Mouse (Mus musculus) forebrain, embryonic 10.5 days (tissue): ENCODE data around the gene Yipf4. TPM values are rescaled to one million over a fixed set of nuclear protein-coding genes. Genes with fewer than 3 reads are reported as not detected.
"Not testable (repeated sequence)": the region's sequence is repeated elsewhere in the genome, so short reads cannot be mapped to it uniquely, and the experiment has no call there.

Experiments
- DNase-seq: peaks from one replicate; pipeline ENCODE4 v3.0.0-alpha.2; 2017; ENCODE audit warnings: low spot score; ENCODE audit errors: extremely low spot score
- H3K27ac ChIP-seq: fragments of 300-500 bp; sonication (generic); 2 replicates; pipeline ENCODE4 v1.5.1; 2016; ENCODE audit warnings: mild to moderate bottlenecking
- H3K27me3 ChIP-seq: fragments of 300-500 bp; sonication (generic); 2 replicates; pipeline ENCODE4 v1.6.1; 2016; ENCODE audit warnings: mild to moderate bottlenecking; ENCODE audit not compliant: poor library complexity, severe bottlenecking
- H3K36me3 ChIP-seq: fragments of 300-500 bp; sonication (generic); replicated peaks from 2 replicates; pipeline ENCODE4 v1.6.1; 2016; ENCODE audit warnings: mild to moderate bottlenecking, moderate library complexity
- H3K4me1 ChIP-seq: fragments of 300-500 bp; sonication (generic); 2 replicates; pipeline ENCODE4 v1.6.1; 2016
- H3K4me3 ChIP-seq: fragments of 300-500 bp; sonication (generic); 2 replicates; pipeline ENCODE4 v1.5.1; 2016; ENCODE audit warnings: mild to moderate bottlenecking, moderate library complexity
- H3K9me3 ChIP-seq: fragments of 300-500 bp; sonication (generic); 2 replicates; pipeline ENCODE4 v1.6.1; 2016; ENCODE audit warnings: mild to moderate bottlenecking, moderate library complexity
- WGBS: fragments of 180-500 bp; shearing (Covaris S2); methylation state at CpG from one replicate; pipeline ENCODE4 v1.1.7; 2016; 5-methylcytosine and 5-hydroxymethylcytosine counted together
- polyA plus RNA-seq: library from polyadenylated mRNA; unstranded; fragments of >200 nt; fragmentation: Nextera tagmentation; extraction: Ambion mirVana; gene quantifications from 2 replicates; pipeline ENCODE4 v1.2.1, GENCODE M21; 2016

The Yipf4 gene
- 27.0 and 28.6 TPM in 2 replicates for polyA plus RNA-seq

DNA sequence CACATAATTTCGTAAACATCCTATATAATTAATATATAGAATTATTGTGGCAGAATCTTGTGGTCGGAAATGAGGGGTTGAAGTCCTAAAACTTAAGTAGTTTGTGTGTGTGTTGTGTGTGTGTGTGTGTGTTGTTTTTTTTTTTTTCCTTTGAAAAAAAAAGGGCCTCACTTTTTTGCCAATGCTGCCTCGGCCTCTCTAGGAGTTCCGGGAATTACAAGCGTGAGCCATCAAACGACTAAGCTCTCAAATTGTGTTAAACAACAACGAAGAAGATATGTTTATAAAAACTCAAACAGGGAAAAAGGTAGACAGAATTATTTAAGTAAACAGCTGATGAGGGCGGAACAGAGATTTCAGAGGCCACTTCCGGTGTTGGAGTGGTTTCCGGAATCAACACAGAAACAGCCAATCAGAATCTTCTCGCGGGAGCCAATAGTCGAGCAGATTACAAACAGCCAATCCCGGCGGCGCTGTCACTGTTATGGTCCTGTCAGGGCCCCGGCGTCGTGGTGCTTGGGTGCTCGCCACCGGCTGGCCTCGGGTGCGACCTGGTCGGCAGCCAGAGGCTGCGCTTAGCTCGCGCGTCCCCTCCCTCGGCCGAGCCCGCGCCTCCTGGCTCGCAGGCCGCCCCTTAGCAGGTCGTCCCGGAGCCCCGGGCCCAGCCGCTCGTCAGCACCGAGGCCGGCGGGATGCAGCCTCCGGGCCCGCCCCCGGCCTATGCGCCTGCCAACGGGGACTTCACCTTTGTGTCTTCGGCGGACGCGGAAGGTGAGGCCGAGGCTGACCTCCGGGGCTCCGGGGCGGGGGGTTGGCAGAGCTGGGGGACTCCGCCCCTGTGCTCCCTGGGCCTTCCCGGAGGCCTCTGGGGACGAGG, at the start of gene Yipf4:
TSS of gene Yipf4 (plus strand) at position 470 of the 877 bp plus-strand sequence.
- Histone ChIP-seq H3K4me3 (peak within 1 kb of the TSS; percentile 100), H3K9me3 (no peaks in the 10 kb centered on the region), H3K27me3 (no peaks in the 10 kb centered on the region), H3K27ac (peak within 1 kb of the TSS; percentile 87), H3K4me1 (peaks cover 11% of the 10 kb centered on the region), H3K36me3 (peaks cover 22% of the 10 kb centered on the region)
- WGBS = 4% methylated on average over 58 of the region's 58 CpGs
- peak; percentile 92 for DNase-seq

DNA sequence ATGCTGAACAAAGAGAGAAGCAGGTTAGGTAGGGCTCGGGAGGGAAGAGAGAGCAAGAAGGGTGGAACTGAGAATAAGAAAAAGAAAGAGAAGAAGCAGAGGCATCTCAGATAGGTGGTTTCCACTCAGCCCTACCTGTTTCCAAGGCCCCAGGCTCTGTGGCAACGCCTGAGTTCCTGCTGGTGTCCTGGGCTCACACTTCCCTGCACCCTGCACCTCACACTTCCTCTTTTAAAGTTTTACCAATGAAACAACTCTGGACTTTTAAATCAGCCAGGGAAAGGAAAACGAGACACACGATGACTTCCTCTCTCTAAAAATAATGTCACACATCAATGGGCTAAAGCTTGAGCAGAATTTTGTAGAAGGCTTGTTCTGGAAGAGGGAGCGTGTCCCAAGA, 48.8 kb upstream of the Yipf4 start:
- no peak for DNase-seq
- H3K27me3 ChIP-seq = no peaks in the 10 kb centered on the region
- H3K4me1 ChIP-seq = no peaks in the 10 kb centered on the region
- no peaks in the 10 kb centered on the region for H3K9me3 ChIP-seq
- H3K36me3 ChIP-seq = no peaks in the 10 kb centered on the region
- H3K27ac ChIP-seq = no peak overlapping the region
- no peak overlapping the region for H3K4me3 ChIP-seq
- 86% methylated on average over 5 of the region's 5 CpGs for WGBS

DNA sequence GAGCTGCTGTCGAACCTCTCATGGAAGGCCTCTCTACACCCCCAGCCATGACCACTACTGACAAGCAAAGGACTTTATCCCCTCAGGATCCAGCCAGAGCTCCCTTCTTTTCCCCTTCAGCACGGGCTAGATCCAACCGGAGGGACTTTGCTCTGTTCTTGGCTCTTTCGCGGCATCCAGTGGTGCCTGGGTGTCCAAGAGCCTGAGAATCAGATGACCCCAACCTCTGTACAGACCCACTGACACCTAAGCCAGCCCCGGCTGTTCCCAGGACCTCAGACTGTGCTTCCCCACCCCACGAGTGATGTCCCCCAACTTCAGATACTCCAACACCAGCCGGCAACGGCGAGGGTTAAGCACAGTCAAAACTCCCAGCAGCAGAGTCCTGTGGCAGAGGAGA, 39.5 kb upstream of the Yipf4 start:
- no peaks in the 10 kb centered on the region for H3K36me3 ChIP-seq
- H3K4me1 ChIP-seq = no peaks in the 10 kb centered on the region
- H3K27me3 ChIP-seq = no peaks in the 10 kb centered on the region
- DNase-seq = no peak
- WGBS = 91% methylated on average over 10 of the region's 10 CpGs
- no peaks in the 10 kb centered on the region for H3K9me3 ChIP-seq
- H3K27ac ChIP-seq = no peak overlapping the region
- H3K4me3 ChIP-seq = no peak overlapping the region

DNA sequence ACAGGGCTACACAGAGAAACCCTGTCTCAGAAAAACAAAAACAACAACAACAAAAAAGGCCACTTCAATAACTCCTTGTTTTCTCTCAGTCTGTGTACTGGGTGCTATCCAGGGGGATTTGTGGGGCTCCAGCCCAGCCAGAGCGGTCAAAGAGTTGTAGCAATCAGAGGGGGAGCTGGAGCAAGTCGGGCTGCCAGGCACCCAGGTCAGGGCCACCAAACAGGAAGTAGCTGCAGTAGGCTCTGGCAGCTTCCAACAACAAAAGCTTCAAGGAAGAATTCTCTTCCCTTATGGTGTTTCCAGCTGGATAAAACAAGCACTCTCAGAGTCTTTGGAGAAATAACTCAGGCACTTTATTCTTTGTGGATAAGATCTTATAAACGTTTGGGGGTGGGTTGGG, 35.4 kb upstream of the Yipf4 start:
- Histone ChIP-seq H3K36me3 (no peaks in the 10 kb centered on the region), H3K27ac (no peak overlapping the region), H3K4me3 (no peak overlapping the region), H3K4me1 (no peaks in the 10 kb centered on the region), H3K9me3 (no peaks in the 10 kb centered on the region), H3K27me3 (no peaks in the 10 kb centered on the region)
- whole genome bisulfite sequencing = 82% methylated on average over 3 of the region's 3 CpGs
- no peak for DNase-seq

DNA sequence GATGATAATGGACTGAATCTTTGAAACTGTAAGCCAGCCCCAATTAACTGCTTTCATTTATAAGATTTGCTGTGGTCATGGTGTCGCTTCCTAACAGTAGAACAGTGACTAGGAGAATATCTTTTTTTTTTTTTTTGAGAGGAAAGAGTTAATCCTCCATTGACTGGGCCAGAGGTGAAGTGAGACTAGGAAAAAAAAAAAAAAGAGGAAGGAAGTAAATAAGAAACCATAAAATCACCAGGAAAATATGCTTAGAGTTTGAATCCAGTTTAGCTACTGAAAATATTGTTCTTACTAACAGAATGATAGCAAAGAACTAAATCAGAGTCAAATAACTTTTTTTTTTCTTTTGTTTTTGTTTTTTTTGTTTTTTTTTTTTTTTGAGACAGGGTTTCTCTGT, 34.6 kb upstream of the Yipf4 start:
- Histone ChIP-seq H3K4me1 (no peaks in the 10 kb centered on the region), H3K4me3 (no peak overlapping the region), H3K27ac (no peak overlapping the region), H3K27me3 (no peaks in the 10 kb centered on the region), H3K36me3 (no peaks in the 10 kb centered on the region), H3K9me3 (no peaks in the 10 kb centered on the region)
- WGBS = 96% methylated on average over 1 of the region's 1 CpGs
- no peak for DNase-seq

DNA sequence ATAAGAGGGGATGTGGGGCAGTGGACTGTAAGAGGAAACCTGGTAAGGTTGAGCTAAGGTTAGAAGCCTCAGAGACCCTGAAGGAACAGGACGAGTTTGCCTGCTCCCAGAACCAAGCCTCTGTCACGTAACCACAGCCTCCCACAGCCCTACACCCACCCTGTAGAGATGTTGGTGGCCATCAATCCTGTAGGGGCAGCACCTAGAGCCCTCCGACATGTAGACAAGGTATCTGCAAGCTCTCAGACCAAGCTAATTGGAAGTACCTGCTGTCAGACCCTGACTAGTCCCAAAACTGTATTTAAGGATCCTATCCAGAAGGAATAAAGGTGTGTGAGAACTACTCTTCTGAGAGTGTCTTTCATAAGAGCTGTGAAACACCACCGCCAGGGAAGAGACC, 33.9 kb upstream of the Yipf4 start:
- H3K27ac ChIP-seq = no peak overlapping the region
- 91% methylated on average over 4 of the region's 4 CpGs for WGBS

DNA sequence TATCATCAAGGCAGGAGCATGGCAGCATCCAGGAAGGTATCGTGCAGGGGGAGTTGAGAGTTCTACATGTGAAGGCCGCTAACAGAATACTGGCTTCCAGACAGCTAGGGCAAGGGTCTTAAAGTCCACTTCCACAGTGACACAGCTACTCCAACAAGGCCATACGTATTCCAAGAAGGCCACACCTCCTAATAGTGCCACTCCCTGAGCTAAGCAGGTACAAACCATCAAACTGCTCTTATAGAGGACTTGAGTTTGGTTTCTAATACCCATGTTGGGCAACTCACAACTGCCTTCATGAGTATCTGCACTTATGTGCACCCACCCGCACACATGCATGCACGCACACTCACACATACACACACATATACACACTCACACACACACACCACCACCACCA, 32.5 kb upstream of the Yipf4 start:
- Histone ChIP-seq H3K27ac (no peak overlapping the region), H3K27me3 (no peaks in the 10 kb centered on the region), H3K4me3 (no peak overlapping the region), H3K9me3 (no peaks in the 10 kb centered on the region), H3K36me3 (no peaks in the 10 kb centered on the region), H3K4me1 (no peaks in the 10 kb centered on the region)
- WGBS = 94% methylated on average over 5 of the region's 5 CpGs
- DNase-seq = no peak

More for the DNA sequence above, 33.9 kb upstream of the Yipf4 start:
- no peaks in the 10 kb centered on the region for H3K36me3 ChIP-seq
- H3K9me3 ChIP-seq = no peaks in the 10 kb centered on the region
- no peak for DNase-seq
- no peak overlapping the region for H3K4me3 ChIP-seq
- H3K27me3 ChIP-seq = no peaks in the 10 kb centered on the region
- H3K4me1 ChIP-seq = no peaks in the 10 kb centered on the region

DNA sequence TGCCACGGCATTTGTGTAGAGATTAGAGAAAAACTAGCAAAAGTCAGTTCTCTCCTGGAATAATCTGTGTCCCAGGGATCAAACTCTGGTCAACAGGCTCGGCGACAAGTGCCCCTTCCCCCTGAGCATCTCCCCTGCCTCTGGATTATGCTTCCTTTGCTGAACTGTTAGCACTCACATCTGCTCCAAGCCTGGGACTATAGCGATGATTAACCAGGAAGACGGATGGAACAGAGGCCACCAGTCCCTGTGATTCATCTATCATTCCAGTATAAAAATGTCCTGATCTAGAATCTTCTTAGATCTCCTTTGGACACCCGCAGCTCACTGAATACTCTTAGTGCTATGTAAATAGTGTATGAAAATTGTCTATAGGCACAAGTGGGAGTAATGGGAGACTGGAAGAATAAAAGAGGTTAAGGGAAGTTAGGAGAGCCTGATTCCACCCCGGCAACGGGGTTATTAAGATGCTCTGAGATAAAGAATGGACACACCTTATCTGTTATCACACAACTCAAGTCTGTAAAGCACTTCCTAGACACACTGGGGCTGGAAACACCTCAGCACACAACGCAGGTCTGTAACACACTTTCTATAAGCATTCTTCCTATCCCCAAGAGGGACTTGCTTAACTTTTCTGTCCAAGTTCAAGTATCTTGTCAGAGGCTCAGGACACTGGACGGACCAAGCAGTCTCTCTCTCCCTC, 31.2 kb upstream of the Yipf4 start:
- H3K36me3 ChIP-seq = no peaks in the 10 kb centered on the region
- H3K4me3 ChIP-seq = no peak overlapping the region
- no peaks in the 10 kb centered on the region for H3K4me1 ChIP-seq
- no peak for DNase-seq
- no peaks in the 10 kb centered on the region for H3K27me3 ChIP-seq
- 82% methylated on average over 10 of the region's 10 CpGs for WGBS
- H3K9me3 ChIP-seq = no peaks in the 10 kb centered on the region
- H3K27ac ChIP-seq = no peak overlapping the region

DNA sequence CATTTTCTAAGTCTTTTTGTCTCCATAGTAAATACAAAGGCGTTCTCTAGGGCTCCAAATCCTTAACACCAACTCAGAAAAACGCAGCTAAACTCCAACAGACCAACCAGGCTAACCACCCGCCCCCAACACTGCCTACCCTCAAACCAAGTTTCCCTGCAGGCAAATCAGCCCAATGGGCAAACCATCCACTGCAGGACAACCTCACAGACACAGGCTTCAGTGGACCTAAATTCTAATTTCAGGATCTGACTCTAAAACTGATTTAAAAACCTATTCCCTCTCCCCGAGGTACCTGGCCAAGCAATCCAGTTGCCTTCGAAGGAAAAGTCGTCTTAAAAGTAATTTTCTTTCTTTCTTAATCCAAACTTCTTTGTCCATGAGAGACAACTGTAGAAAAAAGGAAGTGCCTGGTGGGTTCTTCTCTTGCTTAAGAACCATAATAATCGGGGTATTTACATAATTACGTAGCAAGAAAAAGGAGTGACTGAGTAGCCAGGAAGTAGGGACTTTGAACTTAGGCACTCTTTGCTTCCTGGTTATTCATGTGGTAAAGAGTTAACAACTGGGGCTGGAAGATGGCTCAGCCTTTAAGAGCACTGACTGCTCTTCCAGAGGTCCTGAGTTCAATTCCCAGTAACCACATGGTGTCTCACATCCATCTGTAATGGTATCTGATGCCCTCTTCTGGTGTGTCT, 30.4 kb upstream of the Yipf4 start, which contains the start of gene Nlrc4:
TSS of gene Nlrc4 (minus strand) at position 432 of the 698 bp plus-strand sequence.
- no peaks in the 10 kb centered on the region for H3K27me3 ChIP-seq
- no peaks in the 10 kb centered on the region for H3K9me3 ChIP-seq
- no peaks in the 10 kb centered on the region for H3K4me1 ChIP-seq
- H3K4me3 ChIP-seq = no peak within 1 kb of the TSS
- no peak for DNase-seq
- no peak within 1 kb of the TSS for H3K27ac ChIP-seq
- WGBS = 59% methylated on average over 8 of the region's 8 CpGs
- H3K36me3 ChIP-seq = no peaks in the 10 kb centered on the region

DNA sequence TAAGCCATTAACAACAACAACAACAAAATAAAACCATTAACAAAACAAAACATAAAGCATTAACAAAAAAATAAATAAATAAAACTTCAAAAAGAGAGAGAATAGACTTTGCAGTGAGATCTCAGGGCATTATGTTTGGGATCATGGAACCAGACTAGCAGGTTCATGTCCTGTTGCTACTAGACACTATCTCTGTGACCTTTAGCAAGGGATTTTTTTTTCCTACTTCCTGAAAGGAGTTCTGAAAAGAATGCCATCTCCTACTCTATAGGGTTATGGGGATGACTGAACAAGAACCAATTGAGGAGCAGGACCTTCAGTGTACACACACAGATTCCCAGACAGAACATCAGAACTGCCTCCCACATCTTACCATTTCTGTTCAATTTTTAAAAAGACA, 25.8 kb upstream of the Yipf4 start:
- H3K4me1 ChIP-seq = no peaks in the 10 kb centered on the region
- no peaks in the 10 kb centered on the region for H3K36me3 ChIP-seq
- no peak overlapping the region for H3K4me3 ChIP-seq
- H3K9me3 ChIP-seq = no peaks in the 10 kb centered on the region
- no peaks in the 10 kb centered on the region for H3K27me3 ChIP-seq
- no peak for DNase-seq
- no peak overlapping the region for H3K27ac ChIP-seq

DNA sequence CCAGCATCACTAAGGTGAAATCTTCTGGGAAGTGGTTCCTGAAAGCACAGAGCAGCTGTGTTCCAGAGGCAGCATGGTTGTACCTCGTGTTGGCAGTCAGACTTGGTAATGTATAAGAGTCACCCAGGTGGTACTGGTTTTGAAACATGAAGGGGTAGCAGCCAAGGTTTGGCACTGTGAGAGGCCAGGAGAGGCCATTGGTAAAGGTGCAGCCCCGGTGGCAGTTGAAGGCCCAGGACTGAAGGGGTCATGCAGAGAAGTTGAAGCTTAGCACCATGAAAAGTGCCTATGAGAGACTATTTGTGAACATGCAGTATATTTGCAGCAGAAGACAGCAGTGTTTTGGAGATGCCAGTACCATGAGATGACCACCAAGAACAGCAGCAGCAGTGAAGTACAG, 21.3 kb upstream of the Yipf4 start:
- not testable (repeated sequence) for H3K36me3 ChIP-seq, H3K4me1 ChIP-seq, DNase-seq, H3K4me3 ChIP-seq, H3K9me3 ChIP-seq, H3K27me3 ChIP-seq, H3K27ac ChIP-seq
- 89% methylated on average over 2 of the region's 2 CpGs for WGBS

DNA sequence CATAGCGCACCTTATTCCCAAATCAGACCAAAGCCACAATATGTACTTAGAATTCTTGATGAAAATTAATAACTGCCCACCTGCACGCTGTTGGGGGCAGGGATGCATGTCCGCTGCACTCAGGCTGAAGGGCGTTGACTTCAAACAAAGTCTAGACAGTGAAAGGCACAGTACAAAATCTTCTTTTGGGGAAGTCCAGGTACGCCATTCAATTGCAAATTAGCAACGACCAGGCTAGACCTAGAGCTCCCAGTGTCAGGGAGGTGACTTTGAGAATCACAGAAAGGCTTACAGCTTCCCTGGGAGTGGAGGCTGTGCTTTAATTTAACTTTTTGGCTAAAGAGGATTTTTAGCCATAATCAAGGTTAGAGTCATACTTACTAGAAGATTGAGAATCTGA, 19.2 kb upstream of the Yipf4 start:
- 83% methylated on average over 6 of the region's 6 CpGs for WGBS
- H3K27me3 ChIP-seq, DNase-seq, H3K4me3 ChIP-seq, H3K9me3 ChIP-seq, H3K27ac ChIP-seq, H3K4me1 ChIP-seq, H3K36me3 ChIP-seq: not testable (repeated sequence)
